Mouse (Mus musculus) lung, embryonic 14.5 days (tissue): ENCODE results near the gene Lats1. TPM values are rescaled to one million over a fixed set of nuclear protein-coding genes. Genes with fewer than 3 reads are reported as not detected.
A peak's percentile ranks its signal among the peaks of the same experiment; 100 is the strongest.

ENCODE experiments used
- ATAC-seq: fragments of 200-750 bp; cut with Nextera tagmentation; 2 replicates; pipeline ENCODE4 v1.8.0; 2017; ENCODE audit warnings: mild to moderate bottlenecking, moderate TSS enrichment, moderate library complexity; ENCODE audit not compliant: insufficient read depth
- DNase-seq: peaks from one replicate; pipeline ENCODE4 v3.0.0-alpha.2; 2015
- H3K27ac ChIP-seq: fragments of 300-500 bp; sonication (generic); 2 replicates; pipeline ENCODE4 v1.5.1; 2014; ENCODE audit warnings: low read depth, mild to moderate bottlenecking, moderate library complexity
- H3K27me3 ChIP-seq: fragments of 300-500 bp; sonication (generic); 2 replicates; pipeline ENCODE4 v1.6.1; 2014; ENCODE audit warnings: low read length, control low read depth; ENCODE audit not compliant: insufficient read depth
- H3K36me3 ChIP-seq: fragments of 300-500 bp; sonication (generic); 2 replicates; pipeline ENCODE4 v1.6.1; 2014; ENCODE audit warnings: control low read depth; ENCODE audit not compliant: insufficient read depth
- H3K4me1 ChIP-seq: fragments of 300-500 bp; sonication (generic); 2 replicates; pipeline ENCODE4 v1.6.1; 2014; ENCODE audit warnings: antibody characterized with exemption, control low read depth; ENCODE audit not compliant: insufficient read depth
- H3K4me2 ChIP-seq: fragments of 300-500 bp; sonication (generic); 2 replicates; pipeline ENCODE4 v1.6.1; 2014; ENCODE audit warnings: mild to moderate bottlenecking
- H3K4me3 ChIP-seq: fragments of 300-500 bp; sonication (generic); 2 replicates; pipeline ENCODE4 v1.5.1; 2014; ENCODE audit warnings: low read depth, low read length
- H3K9ac ChIP-seq: fragments of 300-500 bp; sonication (generic); 2 replicates; pipeline ENCODE4 v1.6.1; 2014
- H3K9me3 ChIP-seq: fragments of 300-500 bp; sonication (generic); 2 replicates; pipeline ENCODE4 v1.6.1; 2016; ENCODE audit warnings: low read depth, low read length, control low read depth
- CTCF ChIP-seq: IDR thresholded peaks from 2 replicates; pipeline ENCODE4 v1.5.1; 2016; ENCODE audit warnings: antibody characterized with exemption, low read depth
- WGBS: fragments of 180-500 bp; shearing (Covaris S2); extraction: QIAGEN DNeasy Blood & Tissue Kit; methylation state at CpG from one replicate; pipeline ENCODE4 v1.1.7; 2014; 5-methylcytosine and 5-hydroxymethylcytosine counted together
- polyA plus RNA-seq: library from polyadenylated mRNA; unstranded; fragments of >200 nt; fragmentation: Nextera tagmentation; extraction: Ambion mirVana; gene quantifications from 2 replicates; pipeline ENCODE4 v1.2.1, GENCODE M21; 2014

Lats1 gene
- 13.1 and 14.2 TPM in 2 replicates for polyA plus RNA-seq

- DNase-seq = peak; percentile 92
These were observed at the start of gene Lats1, which contains the start of gene Pcmt1 for GRCm38 (mm10) chr10:7680731-7681301. Gene Lats1 (plus strand): TSS chr10:7681214. Gene Pcmt1 (minus strand): TSS chr10:7681136.

DNA sequence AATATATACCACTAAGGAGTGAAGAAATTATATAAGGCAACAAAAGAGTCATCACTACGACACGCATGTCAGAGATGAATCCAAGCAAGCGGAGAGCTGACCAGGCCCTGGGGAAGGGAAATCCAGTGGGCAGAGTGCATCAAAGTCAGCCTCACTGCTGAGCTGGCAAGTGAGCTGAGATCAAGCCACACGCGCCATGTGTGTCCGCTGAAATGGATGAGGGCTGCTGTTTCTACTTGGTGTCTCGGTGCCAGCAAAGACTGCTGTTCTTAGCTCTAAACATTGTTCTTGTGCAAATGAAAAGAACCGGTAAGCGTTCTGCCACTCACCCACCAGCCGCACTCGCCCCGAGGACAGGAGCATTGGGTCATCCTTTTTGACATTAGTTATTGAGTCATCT lies 40.6 kb upstream of the Lats1 start:
- Histone ChIP-seq H3K27me3 (no peaks in the 10 kb centered on the region), H3K4me3 (no peak overlapping the region), H3K4me1 (no peaks in the 10 kb centered on the region), H3K9me3 (no peaks in the 10 kb centered on the region), H3K4me2 (no peak overlapping the region), H3K9ac (no peak overlapping the region), H3K27ac (no peak overlapping the region), H3K36me3 (peaks cover 69% of the 10 kb centered on the region)
- DNase-seq = no peak
- 95% methylated on average over 12 of the region's 12 CpGs for WGBS
- no peak for TF ChIP-seq CTCF
- ATAC-seq = no peak

More at GRCm38 (mm10) chr10:7680731-7681301, at the start of gene Lats1, which contains the start of gene Pcmt1:
- Histone ChIP-seq H3K9me3 (no peaks in the 10 kb centered on the region), H3K27me3 (no peaks in the 10 kb centered on the region), H3K4me3 (peak within 1 kb of the TSS; percentile 94), H3K27ac (peak within 1 kb of the TSS; percentile 97), H3K4me2 (peak within 1 kb of the TSS; percentile 81), H3K36me3 (peaks cover 45% of the 10 kb centered on the region), H3K4me1 (peaks cover 13% of the 10 kb centered on the region), H3K9ac (peak within 1 kb of the TSS; percentile 99)
- ATAC-seq = peak; percentile 87
- no peak for TF ChIP-seq CTCF
- under 1% methylated on average over 48 of the region's 65 CpGs for WGBS

- ATAC-seq (no peak), DNase-seq (no peak)
- H3K27me3 ChIP-seq = no peaks in the 10 kb centered on the region
- H3K4me3 ChIP-seq = no peak overlapping the region
- WGBS = 86% methylated on average over 2 of the region's 2 CpGs
- no peaks in the 10 kb centered on the region for H3K9me3 ChIP-seq
- H3K36me3 ChIP-seq = peaks cover 56% of the 10 kb centered on the region
- no peak overlapping the region for H3K4me2 ChIP-seq
- H3K27ac ChIP-seq = no peak overlapping the region
- TF ChIP-seq CTCF = no peak
- H3K4me1 ChIP-seq = no peaks in the 10 kb centered on the region
- no peak overlapping the region for H3K9ac ChIP-seq
These were observed 35.1 kb upstream of the Lats1 start for GRCm38 (mm10) chr10:7645911-7646310.

DNA sequence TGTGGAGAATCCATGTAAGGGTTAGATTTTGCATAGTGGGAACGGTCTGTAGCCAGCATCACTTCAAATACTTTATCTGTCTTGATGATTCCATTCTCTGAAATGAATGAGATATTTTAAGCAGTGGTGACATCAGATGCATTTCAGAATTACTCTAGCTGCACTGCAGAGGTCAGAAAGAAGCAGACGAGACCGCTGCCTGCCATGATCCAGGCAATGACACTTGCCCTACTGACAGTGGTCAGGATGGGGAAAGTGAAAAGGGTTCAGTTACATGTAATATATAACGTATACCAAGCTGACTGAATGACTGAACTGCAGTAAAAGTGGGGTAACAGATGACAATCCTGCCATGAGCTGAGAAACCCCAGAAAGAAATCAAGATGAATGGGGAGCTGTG lies 32.0 kb upstream of the Lats1 start:
- no peaks in the 10 kb centered on the region for H3K9me3 ChIP-seq
- H3K36me3 ChIP-seq = peaks cover 39% of the 10 kb centered on the region
- no peaks in the 10 kb centered on the region for H3K4me1 ChIP-seq
- no peak overlapping the region for H3K4me3 ChIP-seq
- H3K27me3 ChIP-seq = no peaks in the 10 kb centered on the region
- no peak overlapping the region for H3K4me2 ChIP-seq
- 85% methylated on average over 4 of the region's 4 CpGs for WGBS
- no peak overlapping the region for H3K27ac ChIP-seq
- ATAC-seq (no peak), DNase-seq (no peak)
- no peak for TF ChIP-seq CTCF
- H3K9ac ChIP-seq = no peak overlapping the region

- TF ChIP-seq CTCF = no peak
- no peak overlapping the region for H3K4me3 ChIP-seq
- H3K4me1 ChIP-seq = no peaks in the 10 kb centered on the region
- no peaks in the 10 kb centered on the region for H3K9me3 ChIP-seq
- no peak for ATAC-seq
- 98% methylated on average over 2 of the region's 2 CpGs for WGBS
- H3K36me3 ChIP-seq = peaks cover 31% of the 10 kb centered on the region
- H3K9ac ChIP-seq = no peak overlapping the region
- DNase-seq = no peak
- no peak overlapping the region for H3K27ac ChIP-seq
- H3K27me3 ChIP-seq = no peaks in the 10 kb centered on the region
- no peak overlapping the region for H3K4me2 ChIP-seq
These were observed 30.0 kb upstream of the Lats1 start for GRCm38 (mm10) chr10:7651057-7651456.

GRCm38 (mm10) chr10:7662471-7663141 lies 18.4 kb upstream of the Lats1 start:
- Histone ChIP-seq H3K4me3 (peak overlapping the region; percentile 76), H3K36me3 (no peaks in the 10 kb centered on the region), H3K9me3 (no peaks in the 10 kb centered on the region), H3K27me3 (no peaks in the 10 kb centered on the region), H3K4me1 (peaks cover 5% of the 10 kb centered on the region; the same call in 1 of the 2 replicates), H3K9ac (peak overlapping the region; percentile 85), H3K27ac (peak overlapping the region; percentile 90), H3K4me2 (peak overlapping the region; percentile 90)
- under 1% methylated on average over 44 of the region's 44 CpGs for WGBS
- DNase-seq (peak; percentile 74), ATAC-seq (peak; percentile 85)
- TF ChIP-seq CTCF = no peak
